Mouse (Mus musculus) mouse embryonic stem cell (cell line): ENCODE results near the gene Mttp.

Experiments used
- in situ Hi-C, 2 experiments: fragments of 300-500 bp; cut with MboI; formaldehyde crosslinking; loops; 1 replicate in 1 of 2; 3 replicates in 1 of 2; pipeline ENCODE4 v1.14.3; 2019 to 2020; ENCODE audit warnings: low sequenced_read_pairs in 2 of 2, low pct_unique_long_range_greater_than_20kb in 1 of 2, mixed read lengths in 1 of 2; ENCODE audit not compliant: unreplicated experiment in 1 of 2

Mttp gene

GRCm38 (mm10) chr3:138103690-138104089, 41.1 kb downstream of the Mttp start:
- in situ Hi-C loops: no loop called here

GRCm38 (mm10) chr3:138101936-138102335, 42.8 kb downstream of the Mttp start:
- in situ Hi-C loops: no loop called here

- in situ Hi-C loops: no loop called here
These were observed 47.0 kb downstream of the Mttp start for GRCm38 (mm10) chr3:138097718-138098117.

- in situ Hi-C loops: no loop called here
These were observed 48.3 kb downstream of the Mttp start for GRCm38 (mm10) chr3:138096263-138097028.

- in situ Hi-C loops: no loop called here
These were observed 49.0 kb downstream of the Mttp start for GRCm38 (mm10) chr3:138095718-138096117.

GRCm38 (mm10) chr3:138095301-138095700, 49.5 kb downstream of the Mttp start:
- in situ Hi-C loops: no loop called here

- in situ Hi-C loops: no loop called here
These were observed 60.9 kb downstream of the Mttp start for GRCm38 (mm10) chr3:138083896-138084295.

GRCm38 (mm10) chr3:138083073-138083637, 61.6 kb downstream of the Mttp start:
- in situ Hi-C loops: no loop called here

GRCm38 (mm10) chr3:138078701-138079100, 66.1 kb downstream of the Mttp start:
- in situ Hi-C loops: no loop called here

GRCm38 (mm10) chr3:138077476-138078340, 67.1 kb downstream of the Mttp start:
- in situ Hi-C loops: no loop called here

- in situ Hi-C loops: no loop called here
These were observed 69.6 kb downstream of the Mttp start for GRCm38 (mm10) chr3:138075209-138075608.

- in situ Hi-C loops: no loop called here
These were observed 70.6 kb downstream of the Mttp start for GRCm38 (mm10) chr3:138074214-138074613.

GRCm38 (mm10) chr3:138071476-138072073, 73.2 kb downstream of the Mttp start:
- in situ Hi-C loops: no loop called here

GRCm38 (mm10) chr3:138071004-138071403, 73.8 kb downstream of the Mttp start:
- in situ Hi-C loops: no loop called here

GRCm38 (mm10) chr3:138069756-138070511, 74.8 kb downstream of the Mttp start:
- in situ Hi-C loops: no loop called here

- in situ Hi-C loops: no loop called here
These were observed 76.7 kb downstream of the Mttp start for GRCm38 (mm10) chr3:138068103-138068502.

- in situ Hi-C loops: no loop called here
These were observed 77.5 kb downstream of the Mttp start, which contains the start of gene Gm5105 for GRCm38 (mm10) chr3:138067288-138067687. Gene Gm5105 (minus strand): TSS chr3:138067388.

GRCm38 (mm10) chr3:138066348-138066856, 78.4 kb downstream of the Mttp start:
- in situ Hi-C loops: no loop called here
